Mouse (Mus musculus) embryonic facial prominence, embryonic 14.5 days (tissue): Measurements from ENCODE around the gene Pomgnt1. TPM values are rescaled to one million over a fixed set of nuclear protein-coding genes. Genes with fewer than 3 reads are reported as not detected.

ENCODE experiments used
- ATAC-seq: fragments of 200-750 bp; cut with Nextera tagmentation; 2 replicates; pipeline ENCODE4 v1.8.0; 2017; ENCODE audit warnings: low read depth, moderate number of reproducible peaks, moderate TSS enrichment
- DNase-seq: peaks from one replicate; pipeline ENCODE4 v3.0.0-alpha.2; 2015; ENCODE audit warnings: low spot score
- H3K27ac ChIP-seq: fragments of 300-500 bp; sonication (generic); replicated peaks from 2 replicates; pipeline ENCODE4 v1.5.1; 2014; ENCODE audit warnings: low read depth, mild to moderate bottlenecking, low read length, moderate library complexity
- H3K27me3 ChIP-seq: fragments of 300-500 bp; sonication (generic); replicated peaks from 2 replicates; pipeline ENCODE4 v1.6.1; 2014; ENCODE audit warnings: low read length; ENCODE audit not compliant: control insufficient read depth, insufficient read depth
- H3K36me3 ChIP-seq: fragments of 300-500 bp; sonication (generic); 2 replicates; pipeline ENCODE4 v1.6.1; 2014; ENCODE audit warnings: low read length, mixed read lengths; ENCODE audit not compliant: control insufficient read depth, insufficient read depth
- H3K4me1 ChIP-seq: fragments of 300-500 bp; sonication (generic); 2 replicates; pipeline ENCODE4 v1.6.1; 2014; ENCODE audit warnings: antibody characterized with exemption, low read length; ENCODE audit not compliant: control insufficient read depth, insufficient read depth
- H3K4me2 ChIP-seq: fragments of 300-500 bp; sonication (generic); 2 replicates; pipeline ENCODE4 v1.6.1; 2014; ENCODE audit warnings: low read depth, mild to moderate bottlenecking, low read length, moderate library complexity, mixed read lengths
- H3K4me3 ChIP-seq: fragments of 300-500 bp; sonication (generic); 2 replicates; pipeline ENCODE4 v1.5.1; 2014; ENCODE audit warnings: low read depth, mild to moderate bottlenecking, low read length
- H3K9ac ChIP-seq: fragments of 300-500 bp; sonication (generic); 2 replicates; pipeline ENCODE4 v1.6.1; 2014; ENCODE audit warnings: low read depth, mild to moderate bottlenecking, low read length, moderate library complexity, mixed read lengths
- H3K9me3 ChIP-seq: fragments of 300-500 bp; sonication (generic); 2 replicates; pipeline ENCODE4 v1.6.1; 2016; ENCODE audit warnings: low read length; ENCODE audit not compliant: control insufficient read depth
- WGBS: fragments of 180-500 bp; shearing (Covaris S2); extraction: QIAGEN DNeasy Blood & Tissue Kit; methylation state at CpG from one replicate; pipeline ENCODE4 v1.1.7; 2014; 5-methylcytosine and 5-hydroxymethylcytosine counted together
- polyA plus RNA-seq: library from polyadenylated mRNA; unstranded; fragments of >200 nt; fragmentation: Nextera tagmentation; extraction: Ambion mirVana; gene quantifications from 2 replicates; pipeline ENCODE4 v1.2.1, GENCODE M21; 2014

The Pomgnt1 gene
- polyA plus RNA-seq, 1 experiment from 2014 or later: 60.4 TPM

- 78% methylated on average over 4 of the region's 4 CpGs for WGBS
- ATAC-seq (no peak), DNase-seq (no peak)
- H3K9ac ChIP-seq: no peak overlapping the region
- H3K4me1 ChIP-seq: peaks cover 24% of the 10 kb centered on the region
- H3K27me3 ChIP-seq: no peaks in the 10 kb centered on the region
- H3K27ac ChIP-seq: no peak overlapping the region
- no peak overlapping the region for H3K4me2 ChIP-seq
- H3K36me3 ChIP-seq: no peaks in the 10 kb centered on the region
- H3K4me3 ChIP-seq: no peak overlapping the region
- H3K9me3 ChIP-seq: no peaks in the 10 kb centered on the region
Observed at GRCm38 (mm10) chr4:116173752-116174151, 50.1 kb downstream of the Pomgnt1 start.

DNA sequence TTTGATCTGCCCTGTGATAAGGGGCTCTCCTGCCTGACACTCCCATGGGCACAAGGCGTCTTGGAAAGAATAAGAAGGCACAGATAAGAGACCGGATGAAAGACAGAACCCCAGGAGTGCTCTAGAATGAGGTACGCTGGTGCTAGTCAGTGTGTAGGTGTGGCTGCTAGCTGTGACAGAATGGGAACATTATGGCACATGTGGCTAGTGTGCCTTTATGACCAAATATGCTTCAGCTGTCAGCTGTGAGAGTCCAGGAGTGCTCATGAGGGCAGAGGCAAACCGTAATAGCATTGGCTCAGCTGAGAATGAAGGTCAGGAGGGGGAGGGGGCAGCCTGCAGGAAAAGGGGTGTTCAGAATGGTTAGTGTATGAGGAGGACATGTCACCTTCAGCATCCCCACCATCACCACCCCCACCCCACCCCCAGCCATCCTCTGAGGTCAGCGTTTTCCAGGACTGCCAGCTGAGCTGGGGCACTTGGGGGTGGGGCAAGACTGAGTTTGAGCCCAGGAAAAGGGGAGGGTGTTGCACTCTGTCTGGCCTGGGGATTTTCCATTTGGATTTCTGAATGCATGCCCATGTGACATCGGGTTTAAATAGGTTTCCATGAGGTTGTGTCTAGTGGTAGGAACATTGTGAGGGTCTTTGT, 51.0 kb downstream of the Pomgnt1 start:
- 43% methylated on average over 6 of the region's 6 CpGs for whole genome bisulfite sequencing
- ATAC-seq (no peak), DNase-seq (no peak)
- Histone ChIP-seq H3K36me3 (no peaks in the 10 kb centered on the region), H3K4me1 (peaks cover 24% of the 10 kb centered on the region), H3K9ac (no peak overlapping the region), H3K9me3 (no peaks in the 10 kb centered on the region), H3K27ac (no peak overlapping the region), H3K4me2 (no peak overlapping the region), H3K4me3 (no peak overlapping the region), H3K27me3 (no peaks in the 10 kb centered on the region)

DNA sequence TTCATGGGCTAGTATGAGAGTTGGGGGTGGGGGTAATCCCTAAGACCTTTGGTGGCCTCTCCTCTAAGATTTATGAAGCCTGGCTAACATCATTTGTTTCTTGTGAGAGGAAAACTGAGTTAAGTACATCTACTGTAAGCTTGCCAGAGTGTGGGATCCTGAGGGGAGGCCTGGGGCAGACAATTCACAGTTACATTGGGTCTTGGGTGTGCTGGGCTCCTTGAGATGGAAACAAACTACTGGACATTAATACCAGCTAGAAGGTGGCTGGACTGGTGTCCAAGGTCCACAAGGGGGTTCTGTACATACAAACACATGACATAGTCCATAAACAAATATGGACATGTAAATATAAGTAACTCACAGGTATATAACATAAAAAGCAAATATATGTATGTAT, 51.5 kb downstream of the Pomgnt1 start:
- Histone ChIP-seq H3K27me3 (no peaks in the 10 kb centered on the region), H3K4me2 (no peak overlapping the region), H3K9me3 (no peaks in the 10 kb centered on the region), H3K4me1 (peaks cover 24% of the 10 kb centered on the region), H3K27ac (no peak overlapping the region), H3K4me3 (no peak overlapping the region), H3K36me3 (no peaks in the 10 kb centered on the region), H3K9ac (no peak overlapping the region)
- DNase-seq (no peak), ATAC-seq (no peak)

GRCm38 (mm10) chr4:116175711-116176542, 52.3 kb downstream of the Pomgnt1 start:
- Histone ChIP-seq H3K4me1 (peaks cover 24% of the 10 kb centered on the region), H3K36me3 (no peaks in the 10 kb centered on the region), H3K9ac (no peak overlapping the region), H3K4me3 (no peak overlapping the region), H3K9me3 (no peaks in the 10 kb centered on the region), H3K4me2 (peak overlapping the region; percentile 45), H3K27ac (peak overlapping the region; percentile 61), H3K27me3 (no peaks in the 10 kb centered on the region)
- ATAC-seq (no peak), DNase-seq (peak; percentile 48)
- 58% methylated on average over 7 of the region's 7 CpGs for WGBS

- peak overlapping the region; percentile 53; the same call in 1 of the 2 replicates for H3K9ac ChIP-seq
- 12% methylated on average over 9 of the region's 10 CpGs for WGBS
- peaks cover 24% of the 10 kb centered on the region for H3K4me1 ChIP-seq
- no peak overlapping the region; the same call in 1 of the 2 replicates for H3K4me3 ChIP-seq
- DNase-seq (peak; percentile 94), ATAC-seq (peak; percentile 93)
- peak overlapping the region; percentile 45 for H3K4me2 ChIP-seq
- H3K36me3 ChIP-seq: no peaks in the 10 kb centered on the region
- H3K27ac ChIP-seq: peak overlapping the region; percentile 61
- H3K9me3 ChIP-seq: no peaks in the 10 kb centered on the region
- no peaks in the 10 kb centered on the region for H3K27me3 ChIP-seq
Observed at GRCm38 (mm10) chr4:116176543-116176988, 52.9 kb downstream of the Pomgnt1 start.

DNA sequence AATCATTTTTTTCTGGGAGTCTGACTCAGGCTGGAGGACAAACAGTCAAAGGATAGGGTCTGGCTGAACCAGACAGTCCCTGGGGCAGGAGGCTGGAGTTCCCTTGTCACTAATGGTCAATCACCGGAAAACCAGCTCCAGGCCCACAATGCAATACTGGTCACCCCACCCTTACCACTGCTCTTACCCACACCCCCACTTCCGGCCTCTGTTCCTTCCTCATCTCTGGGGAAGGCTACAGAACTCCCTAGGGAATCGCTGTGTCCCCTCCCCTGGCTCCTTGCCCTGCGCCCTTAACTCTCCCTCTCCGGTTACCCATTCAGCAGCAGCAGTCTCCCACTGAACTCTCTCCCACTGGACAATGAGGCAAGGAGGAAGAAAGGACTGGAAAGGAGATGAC, 53.5 kb downstream of the Pomgnt1 start:
- H3K27me3 ChIP-seq: no peaks in the 10 kb centered on the region
- ATAC-seq (peak; percentile 13; the same call in 1 of the 2 replicates), DNase-seq (peak; percentile 48)
- peaks cover 24% of the 10 kb centered on the region for H3K4me1 ChIP-seq
- H3K36me3 ChIP-seq: no peaks in the 10 kb centered on the region
- no peak overlapping the region for H3K4me3 ChIP-seq
- 0 out of 2 replicates have a peak overlapping the region, but pooled peaks have one; percentile 31 for H3K9ac ChIP-seq
- H3K9me3 ChIP-seq: no peaks in the 10 kb centered on the region
- H3K27ac ChIP-seq: peak overlapping the region; percentile 61
- H3K4me2 ChIP-seq: peak overlapping the region; percentile 45
- WGBS: 21% methylated on average over 5 of the region's 5 CpGs

- H3K27me3 ChIP-seq: no peaks in the 10 kb centered on the region
- H3K4me2 ChIP-seq: no peak overlapping the region
- DNase-seq: no peak
- no peak overlapping the region for H3K4me3 ChIP-seq
- H3K27ac ChIP-seq: no peak overlapping the region
- peaks cover 11% of the 10 kb centered on the region for H3K4me1 ChIP-seq
- WGBS: 42% methylated on average over 3 of the region's 3 CpGs
- H3K9ac ChIP-seq: no peak overlapping the region
- no peaks in the 10 kb centered on the region for H3K36me3 ChIP-seq
- ATAC-seq: no peak
- no peaks in the 10 kb centered on the region for H3K9me3 ChIP-seq
Observed at GRCm38 (mm10) chr4:116182079-116182478, 58.4 kb downstream of the Pomgnt1 start.

DNA sequence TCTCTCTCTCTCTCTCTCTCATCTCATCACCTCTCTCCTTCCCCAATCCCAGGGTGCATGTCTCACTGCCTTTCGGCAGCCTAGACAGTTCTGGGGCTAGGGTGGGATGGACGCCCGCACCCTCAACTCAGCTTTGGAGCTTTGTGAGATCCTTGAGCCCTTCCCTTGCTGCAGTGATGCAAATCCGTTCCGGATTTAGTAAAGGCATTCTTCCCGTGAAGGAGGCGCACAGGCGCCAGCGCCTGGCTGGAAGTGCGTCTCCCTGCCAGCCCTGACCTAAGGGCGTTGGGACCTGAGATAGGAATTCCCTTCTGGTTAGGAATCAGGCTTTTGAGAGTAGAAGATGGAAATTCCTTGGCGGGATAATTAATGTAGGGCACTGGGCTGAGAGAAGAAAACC, 59.1 kb downstream of the Pomgnt1 start:
- Histone ChIP-seq H3K36me3 (no peaks in the 10 kb centered on the region), H3K4me3 (peak overlapping the region; percentile 14), H3K27me3 (no peaks in the 10 kb centered on the region), H3K9me3 (no peaks in the 10 kb centered on the region), H3K4me2 (peak overlapping the region; percentile 48), H3K9ac (peak overlapping the region; percentile 50), H3K4me1 (0 out of 2 replicates have a peak, but pooled peaks cover 8% of the 10 kb centered on the region), H3K27ac (peak overlapping the region; percentile 33; the same call in 1 of the 2 replicates)
- DNase-seq (peak; percentile 64), ATAC-seq (no peak)
- 3% methylated on average over 12 of the region's 12 CpGs for WGBS
